Mouse (Mus musculus) limb, embryonic 11.5 days (tissue): Measurements from ENCODE around the gene Ccdc82. TPM values are rescaled to one million over a fixed set of nuclear protein-coding genes. Genes with fewer than 3 reads are reported as not detected.

Experiments used
- ATAC-seq: fragments of 200-750 bp; cut with Nextera tagmentation; 2 replicates; pipeline ENCODE4 v1.8.0; 2017; ENCODE audit warnings: low read depth; ENCODE audit not compliant: insufficient number of reproducible peaks, low FRiP score, low TSS enrichment
- DNase-seq: peaks from one replicate; pipeline ENCODE4 v3.0.0-alpha.2; 2015; ENCODE audit warnings: low spot score
- H3K27ac ChIP-seq: fragments of 300-500 bp; sonication (generic); replicated peaks from 2 replicates; pipeline ENCODE4 v1.5.1; 2014; ENCODE audit warnings: low read depth, mild to moderate bottlenecking, low read length
- H3K27me3 ChIP-seq: fragments of 300-500 bp; sonication (generic); 2 replicates; pipeline ENCODE4 v1.6.1; 2014; ENCODE audit warnings: mild to moderate bottlenecking, low read length, mixed read lengths; ENCODE audit not compliant: control insufficient read depth, insufficient read depth
- H3K36me3 ChIP-seq: fragments of 300-500 bp; sonication (generic); 2 replicates; pipeline ENCODE4 v1.6.1; 2014; ENCODE audit warnings: mild to moderate bottlenecking, low read length, moderate library complexity, mixed read lengths; ENCODE audit not compliant: control insufficient read depth, insufficient read depth
- H3K4me1 ChIP-seq: fragments of 300-500 bp; sonication (generic); 2 replicates; pipeline ENCODE4 v1.6.1; 2014; ENCODE audit warnings: low read length, mixed read lengths; ENCODE audit not compliant: control insufficient read depth, insufficient read depth
- H3K4me2 ChIP-seq: fragments of 300-500 bp; sonication (generic); 2 replicates; pipeline ENCODE4 v1.6.1; 2014; ENCODE audit warnings: low read depth, mild to moderate bottlenecking, moderate library complexity; ENCODE audit not compliant: severe bottlenecking
- H3K4me3 ChIP-seq: fragments of 300-500 bp; sonication (generic); 2 replicates; pipeline ENCODE4 v1.5.1; 2014; ENCODE audit warnings: low read depth, low read length
- H3K9ac ChIP-seq: fragments of 300-500 bp; sonication (generic); 2 replicates; pipeline ENCODE4 v1.6.1; 2014; ENCODE audit warnings: mild to moderate bottlenecking, low read length
- H3K9me3 ChIP-seq: fragments of 300-500 bp; sonication (generic); 2 replicates; pipeline ENCODE4 v1.6.1; 2016; ENCODE audit warnings: low read length; ENCODE audit not compliant: control insufficient read depth
- WGBS: fragments of 180-500 bp; shearing (Covaris S2); extraction: QIAGEN DNeasy Blood & Tissue Kit; methylation state at CpG from one replicate; pipeline ENCODE4 v1.1.7; 2014; 5-methylcytosine and 5-hydroxymethylcytosine counted together
- polyA plus RNA-seq: library from polyadenylated mRNA; unstranded; fragments of >200 nt; fragmentation: Nextera tagmentation; extraction: Ambion mirVana; gene quantifications from 2 replicates; pipeline ENCODE4 v1.2.1, GENCODE M21; 2014

Ccdc82 gene
- 5.4 and 6.0 TPM in 2 replicates for polyA plus RNA-seq

GRCm38 (mm10) chr9:13246815-13247638 lies at the start of gene Ccdc82:
TSS of gene Ccdc82 (plus strand) at chr9:13246955.
- Histone ChIP-seq H3K4me3 (peak within 1 kb of the TSS; percentile 47), H3K4me2 (peak within 1 kb of the TSS; percentile 81), H3K9ac (peak within 1 kb of the TSS; percentile 72), H3K36me3 (no peaks in the 10 kb centered on the region), H3K27me3 (no peaks in the 10 kb centered on the region), H3K9me3 (no peaks in the 10 kb centered on the region), H3K27ac (peak within 1 kb of the TSS; percentile 72), H3K4me1 (0 out of 2 replicates have a peak, but pooled peaks cover 3% of the 10 kb centered on the region)
- ATAC-seq: peak; percentile 100
- peak; percentile 93 for DNase-seq
- WGBS: 4% methylated on average over 34 of the region's 39 CpGs

GRCm38 (mm10) chr9:13200079-13200478 lies 46.7 kb upstream of the Ccdc82 start:
- Histone ChIP-seq H3K4me1 (no peaks in the 10 kb centered on the region), H3K36me3 (no peaks in the 10 kb centered on the region), H3K9me3 (no peaks in the 10 kb centered on the region), H3K27ac (no peak overlapping the region), H3K4me2 (no peak overlapping the region), H3K4me3 (no peak overlapping the region), H3K27me3 (no peaks in the 10 kb centered on the region), H3K9ac (no peak overlapping the region)
- no peak for DNase-seq
- no peak for ATAC-seq
- WGBS: 93% methylated on average over 3 of the region's 3 CpGs

DNA sequence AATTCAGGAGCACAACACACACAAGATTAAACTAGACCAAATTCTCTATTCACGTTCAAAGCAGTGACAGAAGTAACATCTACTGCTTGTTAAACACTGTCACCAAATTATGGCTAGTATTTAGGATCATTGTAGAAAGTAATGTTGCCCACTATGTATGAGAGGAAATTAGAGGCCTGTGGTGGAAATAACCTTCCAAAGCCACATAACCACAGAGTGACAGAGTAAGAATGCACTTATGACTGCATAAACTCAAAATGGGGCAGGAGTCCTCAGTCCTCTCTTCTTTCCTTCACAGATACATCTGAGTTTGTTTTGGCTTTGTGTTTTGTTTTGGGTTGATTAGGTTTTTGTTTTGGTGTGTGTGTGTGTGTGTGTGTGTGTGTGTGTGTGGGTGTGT lies 43.6 kb upstream of the Ccdc82 start:
- Histone ChIP-seq H3K4me2 (no peak overlapping the region), H3K27me3 (no peaks in the 10 kb centered on the region), H3K27ac (no peak overlapping the region), H3K9me3 (no peaks in the 10 kb centered on the region), H3K4me3 (no peak overlapping the region), H3K36me3 (no peaks in the 10 kb centered on the region), H3K4me1 (no peaks in the 10 kb centered on the region), H3K9ac (no peak overlapping the region)
- DNase-seq (no peak), ATAC-seq (no peak)
- 75% methylated on average over 1 of the region's 1 CpGs for WGBS

GRCm38 (mm10) chr9:13203681-13204080 lies 43.1 kb upstream of the Ccdc82 start:
- WGBS: 90% methylated on average over 5 of the region's 5 CpGs
- DNase-seq: no peak
- H3K27me3 ChIP-seq: no peaks in the 10 kb centered on the region
- H3K36me3 ChIP-seq: no peaks in the 10 kb centered on the region
- no peak overlapping the region for H3K4me3 ChIP-seq
- no peak overlapping the region for H3K4me2 ChIP-seq
- H3K9ac ChIP-seq: no peak overlapping the region
- ATAC-seq: no peak
- H3K27ac ChIP-seq: no peak overlapping the region
- H3K9me3 ChIP-seq: no peaks in the 10 kb centered on the region
- no peaks in the 10 kb centered on the region for H3K4me1 ChIP-seq

GRCm38 (mm10) chr9:13206369-13206768 lies 40.4 kb upstream of the Ccdc82 start:
- Histone ChIP-seq H3K4me2 (no peak overlapping the region), H3K4me3 (no peak overlapping the region), H3K36me3 (no peaks in the 10 kb centered on the region), H3K4me1 (no peaks in the 10 kb centered on the region), H3K9ac (no peak overlapping the region), H3K9me3 (no peaks in the 10 kb centered on the region), H3K27ac (no peak overlapping the region), H3K27me3 (no peaks in the 10 kb centered on the region)
- 82% methylated on average over 2 of the region's 2 CpGs for WGBS
- ATAC-seq: no peak
- no peak for DNase-seq

- H3K27ac ChIP-seq: no peak overlapping the region
- no peaks in the 10 kb centered on the region for H3K9me3 ChIP-seq
- no peak overlapping the region for H3K4me3 ChIP-seq
- no peaks in the 10 kb centered on the region for H3K4me1 ChIP-seq
- no peaks in the 10 kb centered on the region for H3K27me3 ChIP-seq
- ATAC-seq (no peak), DNase-seq (no peak)
- 94% methylated on average over 1 of the region's 1 CpGs for WGBS
- H3K9ac ChIP-seq: no peak overlapping the region
- H3K4me2 ChIP-seq: no peak overlapping the region
- no peaks in the 10 kb centered on the region for H3K36me3 ChIP-seq
These were observed 20.9 kb upstream of the Ccdc82 start for GRCm38 (mm10) chr9:13225872-13226271.

- Histone ChIP-seq H3K36me3 (no peaks in the 10 kb centered on the region), H3K9me3 (no peaks in the 10 kb centered on the region), H3K9ac (no peak overlapping the region), H3K27ac (no peak overlapping the region), H3K27me3 (no peaks in the 10 kb centered on the region), H3K4me2 (no peak overlapping the region), H3K4me1 (no peaks in the 10 kb centered on the region), H3K4me3 (no peak overlapping the region)
- ATAC-seq: no peak
- WGBS: 20% methylated on average over 4 of the region's 4 CpGs
- peak; percentile 40 for DNase-seq
These were observed 16.2 kb upstream of the Ccdc82 start for GRCm38 (mm10) chr9:13230553-13230952.

DNA sequence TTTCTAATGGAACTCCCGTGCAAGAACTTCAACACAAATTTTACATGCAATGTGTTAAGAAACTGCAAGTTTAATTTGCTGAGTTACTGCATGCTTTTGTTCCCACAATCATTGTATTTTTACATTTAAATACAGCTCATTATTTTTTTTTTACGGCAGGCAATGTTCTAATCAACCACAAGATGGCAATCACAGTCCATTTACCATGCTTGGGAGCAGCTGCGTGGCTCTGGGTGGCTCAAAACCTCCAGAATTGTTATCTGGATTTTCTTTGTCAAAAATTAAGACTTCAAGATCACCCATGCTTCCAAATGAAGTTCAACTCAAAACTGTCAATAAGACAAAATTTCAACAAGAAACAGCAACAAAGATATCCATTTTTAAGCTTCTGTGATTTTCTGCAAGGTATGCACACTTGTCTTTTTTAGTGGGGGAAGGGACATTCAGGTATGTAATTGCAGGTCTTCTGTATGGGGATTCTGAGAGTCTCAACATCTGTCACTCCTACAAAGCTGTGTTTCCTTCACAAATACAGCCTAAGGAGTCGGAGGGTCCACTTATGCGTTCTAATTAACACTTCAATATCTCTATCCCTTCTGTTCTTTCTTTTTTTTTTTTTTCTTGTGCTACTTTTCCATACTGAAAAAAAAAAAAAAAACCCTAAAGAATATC lies 15.1 kb upstream of the Ccdc82 start:
- 28% methylated on average over 5 of the region's 5 CpGs for WGBS

More for the DNA sequence above, 15.1 kb upstream of the Ccdc82 start:
- no peaks in the 10 kb centered on the region for H3K36me3 ChIP-seq
- no peaks in the 10 kb centered on the region for H3K4me1 ChIP-seq
- H3K9me3 ChIP-seq: no peaks in the 10 kb centered on the region
- ATAC-seq: no peak
- no peak overlapping the region for H3K4me2 ChIP-seq
- peak; percentile 36 for DNase-seq
- no peak overlapping the region for H3K9ac ChIP-seq
- no peaks in the 10 kb centered on the region for H3K27me3 ChIP-seq
- no peak overlapping the region for H3K4me3 ChIP-seq
- H3K27ac ChIP-seq: no peak overlapping the region
